Mouse (Mus musculus): ENCODE measurements around the gene Ddit4l. TPM values are rescaled to one million over a fixed set of nuclear protein-coding genes. Genes with fewer than 3 reads are reported as not detected.
A peak's percentile ranks its signal among the peaks of the same experiment; 100 is the strongest.
"Not testable (repeated sequence)": the region's sequence is repeated elsewhere in the genome, so short reads cannot be mapped to it uniquely, and the experiment has no call there.

Gene Ddit4l
- 10 to 100 TPM in 1 of 2 experiments, 1 to 10 TPM in 1; 9.2 to 11.8 TPM for total RNA-seq (2021)

GRCm38 (mm10) chr3:137621312-137621711 lies at the start of gene Ddit4l:
Ddit4l (plus strand) TSS chr3:137621612.
- not testable (repeated sequence) for DNase-seq (ENCODE audit: extremely low spot score in 1 of 2, low spot score in 1 of 2)

- no peak for DNase-seq (ENCODE audit: extremely low spot score in 1 of 2, low spot score in 1 of 2)
Observed at GRCm38 (mm10) chr3:137576146-137576545, 45.3 kb upstream of the Ddit4l start.

DNA sequence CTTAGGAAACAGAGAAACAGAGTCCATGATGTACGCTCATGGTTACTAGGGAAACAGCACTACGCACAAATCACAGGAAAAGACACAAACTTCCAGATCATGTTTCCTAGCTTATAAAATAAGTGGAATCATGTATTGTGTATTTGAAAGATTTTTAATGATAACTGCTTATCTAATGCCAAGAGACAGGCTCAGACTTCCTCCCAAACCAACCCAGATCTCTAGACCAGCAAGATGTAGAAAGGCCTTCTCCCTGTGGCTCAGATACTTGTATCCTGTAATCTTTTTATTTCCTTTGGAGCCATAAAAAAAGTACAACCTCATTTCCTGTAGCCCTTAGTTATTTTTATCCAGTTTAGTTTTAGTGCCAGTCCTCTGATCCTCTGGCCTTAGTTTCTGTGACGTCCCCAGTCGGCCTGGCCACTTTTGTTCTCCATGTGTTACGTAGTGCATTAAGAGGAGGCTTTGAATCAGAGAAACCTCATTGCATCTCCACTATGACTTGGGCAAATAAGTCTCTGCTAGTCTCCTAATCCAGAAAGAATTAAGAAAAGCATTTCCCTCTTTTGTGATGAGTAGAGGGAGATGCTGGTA lies 34.9 kb upstream of the Ddit4l start:
- DNase-seq (ENCODE audit: extremely low spot score in 1 of 2, low spot score in 1 of 2): no peak

- no peak for DNase-seq (ENCODE audit: extremely low spot score in 1 of 2, low spot score in 1 of 2)
Observed at GRCm38 (mm10) chr3:137589811-137590210, 31.6 kb upstream of the Ddit4l start.

DNA sequence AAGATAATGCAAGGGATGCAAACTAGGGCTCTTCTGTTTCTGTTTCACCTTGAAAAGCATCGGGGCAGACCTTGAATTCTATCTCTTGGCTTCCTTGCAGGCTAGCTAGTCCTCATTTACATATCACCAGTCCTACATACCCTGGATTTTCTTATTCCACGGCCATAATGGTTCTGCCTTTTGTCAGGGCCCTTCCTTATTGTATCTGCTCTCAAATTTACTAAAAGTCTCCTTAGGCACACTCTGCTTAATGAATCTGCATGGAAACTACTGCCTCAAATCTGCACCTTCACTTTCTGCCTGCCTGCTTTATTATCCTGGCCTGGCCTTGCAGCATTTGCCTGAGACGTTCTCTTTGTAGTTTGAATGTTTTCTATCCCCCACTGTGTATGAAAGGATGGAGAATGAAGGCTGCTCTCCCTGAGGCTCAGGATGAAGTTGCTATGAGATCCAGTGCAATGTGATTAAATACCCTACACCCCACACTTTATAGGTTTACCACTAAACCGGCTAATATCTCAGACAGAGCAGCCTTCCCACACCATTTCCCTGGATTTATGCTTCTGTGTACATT lies 27.0 kb upstream of the Ddit4l start:
- no peak for DNase-seq (ENCODE audit: extremely low spot score in 1 of 2, low spot score in 1 of 2)

GRCm38 (mm10) chr3:137608918-137609435 lies 12.4 kb upstream of the Ddit4l start:
- no peak for DNase-seq (ENCODE audit: extremely low spot score in 1 of 2, low spot score in 1 of 2)

- DNase-seq (ENCODE audit: extremely low spot score in 1 of 2, low spot score in 1 of 2): no peak
Observed at GRCm38 (mm10) chr3:137610457-137611109, 10.8 kb upstream of the Ddit4l start.

- DNase-seq (ENCODE audit: extremely low spot score in 1 of 2, low spot score in 1 of 2): no peak
Observed at GRCm38 (mm10) chr3:137611110-137611857, 10.1 kb upstream of the Ddit4l start.

- no peak for DNase-seq (ENCODE audit: extremely low spot score in 1 of 2, low spot score in 1 of 2)
Observed at GRCm38 (mm10) chr3:137611981-137612380, 9.4 kb upstream of the Ddit4l start.

DNA sequence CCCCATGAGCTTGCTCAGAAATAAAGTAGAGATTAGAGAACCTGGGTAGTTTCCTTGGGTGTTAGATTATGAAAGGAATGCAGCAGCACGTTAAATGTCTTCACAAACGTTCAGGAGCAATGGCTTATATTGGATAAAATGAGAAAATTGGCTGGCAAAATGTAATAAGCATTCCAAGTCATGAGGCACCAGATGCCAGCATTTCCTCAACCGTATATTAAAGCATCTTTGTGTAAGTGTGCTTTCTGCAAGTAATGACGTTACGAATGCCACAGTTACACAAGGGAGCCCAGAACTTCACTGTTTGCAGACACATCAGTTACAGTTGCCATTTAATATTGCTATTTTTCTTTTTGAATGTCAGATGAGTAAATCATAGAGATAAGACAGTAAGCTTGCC lies 872 bp upstream of the Ddit4l start:
- peak in 1 of 2 experiments; percentile 6 for DNase-seq (ENCODE audit: extremely low spot score in 1 of 2, low spot score in 1 of 2)

- peak in 1 of 2 experiments; percentile 6 for DNase-seq (ENCODE audit: extremely low spot score in 1 of 2, low spot score in 1 of 2)
Observed at GRCm38 (mm10) chr3:137622091-137622490, 679 bp downstream of the Ddit4l start.

DNA sequence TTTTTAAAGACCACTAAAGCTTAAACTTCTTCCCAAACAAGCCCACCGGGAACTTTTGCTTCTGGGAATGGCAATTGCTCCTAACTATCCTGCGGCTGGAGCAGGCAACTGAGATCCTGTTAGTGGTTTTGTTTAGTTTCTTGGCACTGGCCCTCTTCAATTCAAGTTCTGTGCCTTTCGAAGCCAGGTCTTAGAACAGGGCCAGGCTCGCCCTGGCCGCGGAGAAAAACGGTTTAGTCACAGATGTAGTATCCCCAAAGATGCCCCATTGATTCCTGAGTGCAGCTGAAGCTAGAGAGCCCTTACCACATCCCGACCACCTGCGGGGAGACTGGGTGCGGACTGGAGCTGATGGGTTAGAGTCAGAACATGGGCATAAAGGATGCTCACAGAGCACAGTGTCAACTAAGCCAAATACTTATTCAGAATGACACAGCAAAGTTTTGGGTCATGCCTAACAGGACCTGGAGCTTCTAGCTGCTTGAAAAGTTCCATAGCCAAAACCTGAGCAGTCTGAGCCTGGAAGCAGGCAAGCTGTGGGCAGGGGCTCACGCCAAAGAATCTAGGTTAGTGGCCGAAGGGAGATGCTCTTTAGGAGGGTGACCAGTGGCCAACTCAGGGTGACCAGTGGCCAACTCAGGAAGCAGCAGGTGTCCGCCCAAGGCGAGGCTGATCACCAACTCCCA lies 1.6 kb downstream of the Ddit4l start:
- DNase-seq (ENCODE audit: extremely low spot score in 1 of 2, low spot score in 1 of 2): no peak

DNA sequence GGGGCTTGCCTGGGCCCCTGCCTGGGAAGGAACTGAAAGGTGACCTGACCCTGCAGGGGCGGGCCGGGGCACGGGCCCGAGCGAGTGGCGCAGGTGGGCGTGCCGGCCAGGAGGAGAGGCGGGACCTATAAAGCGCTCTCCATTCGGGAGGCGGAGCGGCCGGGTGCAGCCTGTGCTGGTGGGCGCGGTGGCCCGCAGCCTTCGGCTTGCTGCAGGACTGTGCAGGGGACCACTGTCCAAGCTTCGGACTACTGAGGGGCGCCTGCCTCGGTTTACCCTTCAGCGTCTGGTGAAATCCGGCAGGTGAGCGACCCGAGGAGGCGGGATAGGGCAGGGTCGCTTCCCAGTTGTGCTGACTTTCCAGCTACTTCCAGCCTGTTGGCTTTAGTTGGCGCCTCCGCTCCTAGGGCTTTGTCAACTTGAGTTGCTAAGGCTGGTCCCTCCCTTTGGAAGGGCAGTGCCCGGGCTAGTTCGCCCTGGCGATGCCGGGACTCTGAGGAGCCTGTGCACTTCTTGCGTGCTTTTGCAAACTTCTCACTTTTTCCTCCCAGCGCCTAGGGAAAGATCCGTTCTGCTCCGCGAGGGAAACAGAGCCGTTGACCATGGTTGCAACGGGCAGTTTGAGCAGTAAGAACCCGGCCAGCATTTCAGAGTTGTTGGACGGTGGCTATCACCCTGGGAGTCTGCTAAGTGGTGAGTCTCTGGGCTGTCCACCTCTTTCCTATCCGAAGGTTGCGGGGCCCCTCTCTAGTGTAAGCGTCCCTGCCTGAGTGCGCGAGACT lies 2.4 kb downstream of the Ddit4l start:
- peak; percentile 35 to 40 for DNase-seq (ENCODE audit: extremely low spot score in 1 of 2, low spot score in 1 of 2)

- DNase-seq (ENCODE audit: extremely low spot score in 1 of 2, low spot score in 1 of 2): peak in 1 of 2 experiments; percentile 3
Observed at GRCm38 (mm10) chr3:137625054-137625453, 3.6 kb downstream of the Ddit4l start.

DNA sequence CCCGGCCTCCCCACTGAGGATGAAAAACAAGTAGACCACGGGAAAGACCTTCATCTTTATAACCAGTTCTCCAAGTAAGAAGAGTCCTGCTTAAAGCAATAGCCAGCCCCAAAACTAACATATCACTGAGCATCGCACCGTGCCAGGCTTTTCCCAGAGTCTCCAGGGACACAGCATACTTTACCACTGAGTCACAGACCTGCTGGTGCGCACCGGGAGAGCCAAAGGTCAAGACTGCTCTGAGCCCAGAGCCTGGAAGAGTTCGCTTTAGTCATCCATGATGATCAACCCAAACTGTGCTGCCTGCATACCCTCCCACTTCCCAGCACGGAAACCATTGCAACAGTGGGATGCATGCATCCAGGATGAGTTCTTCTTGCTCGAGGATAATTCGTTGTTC lies 12.3 kb downstream of the Ddit4l start:
- no peak for DNase-seq (ENCODE audit: extremely low spot score in 1 of 2, low spot score in 1 of 2)

GRCm38 (mm10) chr3:137636571-137636970 lies 15.2 kb downstream of the Ddit4l start:
- DNase-seq (ENCODE audit: extremely low spot score in 1 of 2, low spot score in 1 of 2): no peak

DNA sequence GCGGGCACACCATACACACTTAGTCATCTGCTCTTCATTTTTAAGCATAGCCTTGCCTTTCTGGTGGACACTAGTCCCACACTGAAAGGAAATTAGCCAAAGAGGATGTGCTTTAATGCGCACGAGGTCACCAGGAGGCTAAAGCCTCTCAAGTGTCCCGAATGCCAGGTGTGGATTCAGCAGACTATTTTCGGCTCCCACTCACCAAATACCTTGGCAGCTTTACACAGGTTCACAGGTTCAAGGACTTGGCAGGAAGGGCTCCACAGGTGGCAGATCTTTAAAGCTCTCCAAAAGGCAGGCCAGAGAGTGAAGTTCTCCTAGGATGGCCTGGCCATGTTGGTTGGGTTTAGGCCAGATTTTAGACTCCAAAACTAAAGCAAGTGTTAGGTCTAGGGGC lies 19.8 kb downstream of the Ddit4l start:
- no peak for DNase-seq (ENCODE audit: extremely low spot score in 1 of 2, low spot score in 1 of 2)

- no peak for DNase-seq (ENCODE audit: extremely low spot score in 1 of 2, low spot score in 1 of 2)
Observed at GRCm38 (mm10) chr3:137642137-137642536, 20.7 kb downstream of the Ddit4l start.

- DNase-seq (ENCODE audit: extremely low spot score in 1 of 2, low spot score in 1 of 2): no peak
Observed at GRCm38 (mm10) chr3:137642568-137642967, 21.2 kb downstream of the Ddit4l start.

GRCm38 (mm10) chr3:137644081-137644480 lies 22.7 kb downstream of the Ddit4l start:
- no peak for DNase-seq (ENCODE audit: extremely low spot score in 1 of 2, low spot score in 1 of 2)
